Mouse (Mus musculus): ENCODE measurements around the gene Cdh20. TPM values are rescaled to one million over a fixed set of nuclear protein-coding genes. Genes with fewer than 3 reads are reported as not detected.

Cdh20 gene
- polyA plus RNA-seq, 2 experiments: 0.01 TPM; not detected in 1

DNA sequence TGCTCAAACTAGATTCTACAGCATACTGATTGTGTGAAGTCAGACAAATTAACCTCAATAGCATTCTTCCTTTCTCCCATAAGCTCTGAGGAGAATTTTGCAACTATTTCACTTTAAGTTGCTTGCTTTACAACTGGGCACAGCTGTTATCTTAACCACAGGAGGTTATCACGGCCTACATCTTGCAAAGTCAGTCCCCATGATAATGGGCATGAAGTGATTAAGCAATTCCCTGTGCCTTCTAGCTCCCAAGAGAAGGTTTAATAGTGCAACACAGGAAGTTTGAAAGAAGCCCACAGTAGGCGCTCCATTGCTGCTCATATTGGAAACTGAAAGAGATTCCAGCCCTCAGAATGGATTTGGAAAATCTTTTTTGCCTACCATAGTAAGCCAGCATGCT lies 229.5 kb downstream of the Cdh20 start:
- Histone ChIP-seq H3K27ac (no peak overlapping the region), H3K9ac (replicated peaks) (no peak overlapping the region), H3K36me3 (replicated peaks; ENCODE audit: control insufficient read depth, insufficient read depth, low read depth) (no peaks in the 10 kb centered on the region), H3K27me3 (ENCODE audit: control insufficient read depth, insufficient read depth, low read length) (no peaks in the 10 kb centered on the region), H3K9me3 (ENCODE audit: control insufficient read depth, low read length) (no peaks in the 10 kb centered on the region), H3K4me3 (ENCODE audit: insufficient read depth in 1 of 2, low read depth in 2 of 2, low read length in 2 of 2) (no peak overlapping the region), H3K4me2 (ENCODE audit: low read depth) (no peak overlapping the region), H3K4me1 (replicated peaks; ENCODE audit: control insufficient read depth in 2 of 2, insufficient read depth in 2 of 2, low read length in 1 of 2) (no peaks in the 10 kb centered on the region; a peak in 1 of 4 replicates)
- DNase-seq (ENCODE audit: low read depth in 3 of 3, low spot score in 3 of 3) (no peak), ATAC-seq (ENCODE audit: insufficient read depth) (no peak)
- WGBS (ENCODE audit: insufficient replicate concordance): 21% methylated on average over 2 of the region's 2 CpGs
- TF ChIP-seq CTCF (IDR thresholded peaks at IDR 0.05; ENCODE audit: low read depth): no peak
- no peak for TF ChIP-seq EP300 (IDR thresholded peaks at IDR 0.05; ENCODE audit: low read depth)

DNA sequence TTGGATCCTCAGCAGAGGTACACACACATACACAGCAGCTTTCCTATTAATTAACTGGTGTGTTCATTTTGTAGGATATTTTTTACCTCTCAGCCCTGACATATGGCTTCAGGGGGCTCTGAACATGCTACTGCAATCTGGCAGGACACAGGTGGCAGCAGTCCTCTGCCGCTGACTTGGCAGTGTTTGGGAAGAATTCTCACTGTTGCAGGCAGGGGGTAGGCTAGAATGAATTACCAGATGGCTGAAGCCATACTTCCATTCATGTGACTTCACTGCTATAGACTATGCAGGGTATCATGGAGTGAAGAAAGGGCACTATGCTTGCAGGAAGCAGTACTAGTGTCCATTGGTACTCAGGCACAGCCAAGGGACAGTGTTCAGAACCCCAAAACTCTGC lies 233.8 kb downstream of the Cdh20 start:
- H3K4me1 ChIP-seq (replicated peaks; ENCODE audit: control insufficient read depth in 2 of 2, insufficient read depth in 2 of 2, low read length in 1 of 2): no peaks in the 10 kb centered on the region
- no peaks in the 10 kb centered on the region for H3K9me3 ChIP-seq (ENCODE audit: control insufficient read depth, low read length)
- 58% methylated on average over 1 of the region's 1 CpGs for WGBS (ENCODE audit: insufficient replicate concordance)
- TF ChIP-seq EP300 (IDR thresholded peaks at IDR 0.05; ENCODE audit: low read depth) (no peak), CTCF (IDR thresholded peaks at IDR 0.05; ENCODE audit: low read depth) (no peak)
- H3K27ac ChIP-seq: no peak overlapping the region
- H3K9ac ChIP-seq (replicated peaks): no peak overlapping the region
- DNase-seq (ENCODE audit: low read depth in 3 of 3, low spot score in 3 of 3) (no peak), ATAC-seq (ENCODE audit: insufficient read depth) (no peak)
- H3K4me3 ChIP-seq (ENCODE audit: insufficient read depth in 1 of 2, low read depth in 2 of 2, low read length in 2 of 2): no peak overlapping the region
- H3K27me3 ChIP-seq (ENCODE audit: control insufficient read depth, insufficient read depth, low read length): no peaks in the 10 kb centered on the region
- no peak overlapping the region for H3K4me2 ChIP-seq (ENCODE audit: low read depth)
- no peaks in the 10 kb centered on the region for H3K36me3 ChIP-seq (replicated peaks; ENCODE audit: control insufficient read depth, insufficient read depth, low read depth)

DNA sequence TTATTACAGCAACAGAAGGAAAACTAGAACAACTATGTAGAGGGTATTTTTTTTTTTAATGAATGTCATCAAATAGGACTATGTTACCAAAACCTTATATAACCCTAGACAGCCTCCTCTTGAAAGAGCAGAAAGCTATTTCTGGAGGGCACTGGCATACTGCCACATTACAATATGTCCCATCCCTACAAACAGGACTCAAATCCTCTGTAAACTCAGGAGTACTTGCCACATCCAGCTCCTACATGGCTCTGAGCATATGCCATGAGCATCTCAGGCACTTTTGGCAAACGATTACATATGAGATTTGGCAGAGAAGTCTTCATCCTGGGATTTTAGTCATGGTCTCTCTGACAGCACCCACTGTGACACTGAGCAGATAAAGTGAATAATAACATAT lies 235.5 kb downstream of the Cdh20 start:
- 83% methylated on average over 1 of the region's 1 CpGs for WGBS (ENCODE audit: insufficient replicate concordance)
- DNase-seq (ENCODE audit: low read depth in 3 of 3, low spot score in 3 of 3): no peak

DNA sequence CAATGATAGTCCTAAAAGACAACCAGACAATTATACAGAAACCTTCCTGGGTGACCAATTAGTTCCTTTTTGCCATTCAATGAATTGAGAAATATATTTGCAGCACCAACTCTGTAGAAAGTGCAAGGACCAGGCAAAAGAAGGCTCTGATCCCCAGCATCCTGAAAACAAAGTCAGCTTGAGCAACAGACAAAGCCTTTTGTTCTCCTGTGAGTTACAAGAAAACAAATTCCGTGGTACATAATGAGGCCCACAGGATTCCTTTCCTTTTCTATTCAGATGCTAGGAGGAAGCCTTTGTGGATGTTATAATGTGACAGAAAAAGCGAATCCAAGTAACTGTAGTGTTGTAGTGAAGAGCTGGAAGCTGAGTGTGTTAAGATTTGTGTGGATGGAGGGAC lies 244.3 kb downstream of the Cdh20 start:
- Histone ChIP-seq H3K4me3 (ENCODE audit: insufficient read depth in 1 of 2, low read depth in 2 of 2, low read length in 2 of 2) (no peak overlapping the region), H3K27ac (no peak overlapping the region), H3K27me3 (ENCODE audit: control insufficient read depth, insufficient read depth, low read length) (no peaks in the 10 kb centered on the region), H3K9me3 (ENCODE audit: control insufficient read depth, low read length) (no peaks in the 10 kb centered on the region), H3K36me3 (replicated peaks; ENCODE audit: control insufficient read depth, insufficient read depth, low read depth) (no peaks in the 10 kb centered on the region), H3K9ac (replicated peaks) (no peak overlapping the region), H3K4me2 (ENCODE audit: low read depth) (no peak overlapping the region), H3K4me1 (replicated peaks; ENCODE audit: control insufficient read depth in 2 of 2, insufficient read depth in 2 of 2, low read length in 1 of 2) (no peaks in the 10 kb centered on the region)
- no peak for DNase-seq (ENCODE audit: low read depth in 3 of 3, low spot score in 3 of 3)
- ATAC-seq (ENCODE audit: insufficient read depth): no peak
- 11% methylated on average over 2 of the region's 2 CpGs for WGBS (ENCODE audit: insufficient replicate concordance)
- TF ChIP-seq CTCF (IDR thresholded peaks at IDR 0.05; ENCODE audit: low read depth): no peak
- no peak for TF ChIP-seq EP300 (IDR thresholded peaks at IDR 0.05; ENCODE audit: low read depth)

More for the DNA sequence above, 235.5 kb downstream of the Cdh20 start:
- H3K4me2 ChIP-seq (ENCODE audit: low read depth): no peak overlapping the region
- no peaks in the 10 kb centered on the region for H3K27me3 ChIP-seq (ENCODE audit: control insufficient read depth, insufficient read depth, low read length)
- no peaks in the 10 kb centered on the region for H3K36me3 ChIP-seq (replicated peaks; ENCODE audit: control insufficient read depth, insufficient read depth, low read depth)
- H3K27ac ChIP-seq: no peak overlapping the region
- no peak for ATAC-seq (ENCODE audit: insufficient read depth)
- no peaks in the 10 kb centered on the region for H3K9me3 ChIP-seq (ENCODE audit: control insufficient read depth, low read length)
- H3K4me3 ChIP-seq (ENCODE audit: insufficient read depth in 1 of 2, low read depth in 2 of 2, low read length in 2 of 2): no peak overlapping the region
- no peaks in the 10 kb centered on the region for H3K4me1 ChIP-seq (replicated peaks; ENCODE audit: control insufficient read depth in 2 of 2, insufficient read depth in 2 of 2, low read length in 1 of 2)
- TF ChIP-seq CTCF (IDR thresholded peaks at IDR 0.05; ENCODE audit: low read depth) (no peak), EP300 (IDR thresholded peaks at IDR 0.05; ENCODE audit: low read depth) (no peak)
- no peak overlapping the region for H3K9ac ChIP-seq (replicated peaks)

DNA sequence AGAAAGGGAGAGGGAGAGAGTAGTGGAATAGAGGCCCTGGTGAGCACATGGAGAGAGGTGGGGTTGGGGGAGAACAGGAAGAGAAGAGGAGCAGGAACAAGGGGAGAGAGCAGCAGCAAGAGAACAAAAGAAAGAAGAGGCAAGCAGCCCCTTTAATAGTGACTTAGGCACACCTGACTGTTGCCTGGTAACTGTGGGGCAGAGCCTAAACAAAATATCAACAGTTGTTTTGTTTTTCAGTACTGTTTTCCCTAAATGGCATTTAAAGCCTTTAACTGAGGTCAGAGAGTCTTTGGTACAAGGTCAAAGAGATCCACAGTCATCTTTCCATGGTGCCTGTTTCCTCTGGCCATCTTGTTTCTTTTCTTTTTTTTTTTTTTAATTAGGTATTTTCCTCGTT lies 245.0 kb downstream of the Cdh20 start:
- Histone ChIP-seq H3K27me3 (ENCODE audit: control insufficient read depth, insufficient read depth, low read length) (no peaks in the 10 kb centered on the region), H3K9me3 (ENCODE audit: control insufficient read depth, low read length) (no peaks in the 10 kb centered on the region), H3K4me2 (ENCODE audit: low read depth) (no peak overlapping the region), H3K27ac (no peak overlapping the region), H3K36me3 (replicated peaks; ENCODE audit: control insufficient read depth, insufficient read depth, low read depth) (no peaks in the 10 kb centered on the region), H3K4me3 (ENCODE audit: insufficient read depth in 1 of 2, low read depth in 2 of 2, low read length in 2 of 2) (no peak overlapping the region), H3K4me1 (replicated peaks; ENCODE audit: control insufficient read depth in 2 of 2, insufficient read depth in 2 of 2, low read length in 1 of 2) (no peaks in the 10 kb centered on the region), H3K9ac (replicated peaks) (no peak overlapping the region)
- no peak for TF ChIP-seq EP300 (IDR thresholded peaks at IDR 0.05; ENCODE audit: low read depth)
- no peak for TF ChIP-seq CTCF (IDR thresholded peaks at IDR 0.05; ENCODE audit: low read depth)
- ATAC-seq (ENCODE audit: insufficient read depth) (no peak), DNase-seq (ENCODE audit: low read depth in 3 of 3, low spot score in 3 of 3) (no peak)
- WGBS (ENCODE audit: insufficient replicate concordance): 31% methylated on average over 1 of the region's 1 CpGs

Data from liver, embryonic 14.5 days (tissue).